Mouse (Mus musculus): ENCODE measurements at regions not wholly inside any gene's neighbourhood (a gene's known extent, or its start where the extent isn't known, plus 50 kb on each side); places are given as distances from the start of the nearest gene placed in this dataset.

DNA sequence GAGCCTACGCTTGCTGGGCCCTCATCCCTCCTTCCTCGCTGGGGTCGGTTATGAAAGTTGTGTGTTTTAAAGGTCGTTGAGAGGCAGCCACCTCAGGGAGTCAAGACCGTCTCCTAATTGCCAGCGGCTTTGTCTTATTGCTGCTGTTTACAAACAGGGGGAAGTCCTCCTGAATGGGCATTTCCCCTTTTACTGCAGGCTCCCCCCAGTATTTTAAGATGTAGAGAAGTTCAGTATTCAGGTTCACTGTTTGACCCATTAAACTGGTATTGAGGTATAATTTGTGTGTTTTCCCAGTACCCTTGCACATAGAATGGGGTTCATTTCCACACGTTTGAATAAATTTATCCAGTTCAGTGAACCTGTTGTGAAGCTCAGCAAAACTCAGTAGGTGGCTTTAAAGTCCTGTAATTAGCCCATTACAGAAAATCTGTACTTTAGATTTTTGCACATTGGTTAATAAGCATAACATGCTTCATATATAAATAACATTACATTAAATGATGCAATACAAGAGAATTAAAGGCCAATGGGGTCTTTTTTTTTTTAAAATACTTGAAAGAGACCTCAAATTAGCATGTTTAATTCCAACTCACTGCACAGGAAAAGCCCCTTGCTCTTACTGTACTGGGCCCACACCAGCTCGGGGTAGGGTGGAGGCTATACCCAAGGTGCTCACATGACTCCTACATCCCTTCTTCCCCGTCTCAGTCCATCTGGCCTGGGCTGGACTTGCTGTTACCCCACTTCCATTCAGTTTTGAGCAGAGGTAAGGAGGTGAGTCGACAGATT is 63.7 kb downstream of the Nkx2-1 start:
- no peak for DNase-seq (ENCODE audit: low read depth, low spot score)

GRCm38 (mm10) chr12:56470932-56471500 is 65.7 kb downstream of the Nkx2-1 start:
- DNase-seq (ENCODE audit: low read depth, low spot score) = no peak

GRCm38 (mm10) chr12:56459508-56460119 is 77.1 kb downstream of the Nkx2-1 start:
- no peak for DNase-seq (ENCODE audit: low read depth, low spot score)

GRCm38 (mm10) chr12:56458665-56459507 is 77.8 kb downstream of the Nkx2-1 start:
- DNase-seq (ENCODE audit: low read depth, low spot score) = peak; percentile 30

GRCm38 (mm10) chr12:56457951-56458350 is 78.8 kb downstream of the Nkx2-1 start:
- DNase-seq (ENCODE audit: low read depth, low spot score) = no peak

GRCm38 (mm10) chr12:56457356-56457755 is 79.4 kb downstream of the Nkx2-1 start:
- DNase-seq (ENCODE audit: low read depth, low spot score) = no peak

GRCm38 (mm10) chr12:56450261-56450660 is 86.4 kb downstream of the Nkx2-1 start:
- DNase-seq (ENCODE audit: low read depth, low spot score) = no peak

- no peak for DNase-seq (ENCODE audit: low read depth, low spot score)
These were observed 87.7 kb downstream of the Nkx2-1 start for GRCm38 (mm10) chr12:56448786-56449564.

GRCm38 (mm10) chr12:56441166-56441817 is 95.4 kb downstream of the Nkx2-1 start:
- no peak for DNase-seq (ENCODE audit: low read depth, low spot score)

- no peak for DNase-seq (ENCODE audit: low read depth, low spot score)
These were observed 94.6 kb upstream of the Mbip start for GRCm38 (mm10) chr12:56440068-56440847.

DNA sequence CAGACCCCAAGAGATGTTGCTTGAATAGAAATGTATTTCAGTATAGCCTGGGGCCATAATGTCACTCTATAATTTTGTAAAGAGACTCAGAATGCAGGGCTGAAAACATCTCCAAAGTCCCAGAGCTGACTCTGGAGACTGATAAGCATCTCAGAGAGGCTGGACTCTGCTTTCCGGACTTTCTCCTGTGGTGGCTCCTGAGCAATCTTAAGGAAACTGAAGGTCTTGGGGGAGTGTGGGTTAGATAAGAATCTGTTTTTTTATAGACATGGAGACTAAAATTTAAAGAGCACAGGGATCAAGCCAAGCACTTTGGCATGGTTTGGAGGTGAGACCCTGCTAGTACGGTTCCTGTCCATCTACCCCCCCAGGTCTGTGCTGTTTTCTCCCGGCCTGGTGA is 92.7 kb upstream of the Mbip start:
- DNase-seq (ENCODE audit: low read depth, low spot score) = no peak

DNA sequence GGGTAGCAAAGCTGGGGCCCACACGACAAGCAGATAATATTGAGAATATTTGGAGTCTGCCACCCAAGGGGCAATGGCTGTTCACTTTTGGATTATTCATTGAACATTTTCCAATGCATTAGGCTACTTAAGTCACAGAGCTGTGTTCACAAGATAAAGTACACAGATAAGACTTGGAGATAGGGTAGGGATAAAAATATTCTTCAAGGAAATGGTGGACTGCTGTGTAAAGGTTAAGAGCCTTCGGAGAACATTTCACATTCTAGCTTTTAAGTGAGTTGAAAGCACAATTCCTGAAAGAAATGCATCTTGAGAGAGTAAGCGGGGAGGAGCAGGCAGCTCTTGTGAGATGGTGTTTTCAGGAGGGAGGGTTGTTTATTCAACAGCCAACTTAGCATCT is 92.3 kb upstream of the Mbip start:
- no peak for DNase-seq (ENCODE audit: low read depth, low spot score)

DNA sequence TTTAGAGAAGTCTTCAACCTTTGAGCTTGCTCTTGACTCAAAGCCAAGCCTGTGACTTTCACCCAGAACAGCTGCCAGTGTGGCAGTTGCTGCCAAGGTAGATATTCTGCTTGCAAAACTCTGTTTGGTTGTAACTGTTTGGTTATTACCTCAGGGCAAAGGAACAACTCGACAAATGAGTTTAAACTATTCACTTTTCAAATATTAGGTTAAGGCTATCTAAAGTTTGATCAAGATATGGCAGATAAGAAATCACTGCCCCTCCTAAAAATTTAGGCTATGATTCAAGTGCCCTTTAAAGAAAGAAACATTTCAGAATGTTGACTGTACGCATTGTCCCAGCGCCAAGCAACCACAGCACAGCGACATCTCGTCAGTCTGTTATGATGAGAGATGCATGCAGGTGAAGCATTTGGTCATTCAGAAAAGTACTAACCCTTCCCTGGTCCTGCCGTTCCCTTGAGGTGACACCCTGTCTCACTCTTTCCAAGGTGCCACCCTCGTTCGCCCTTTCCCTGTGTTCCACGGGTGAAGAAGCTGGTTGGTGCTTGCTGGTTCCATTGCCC is 81.1 kb upstream of the Mbip start:
- DNase-seq (ENCODE audit: low read depth, low spot score) = no peak

DNA sequence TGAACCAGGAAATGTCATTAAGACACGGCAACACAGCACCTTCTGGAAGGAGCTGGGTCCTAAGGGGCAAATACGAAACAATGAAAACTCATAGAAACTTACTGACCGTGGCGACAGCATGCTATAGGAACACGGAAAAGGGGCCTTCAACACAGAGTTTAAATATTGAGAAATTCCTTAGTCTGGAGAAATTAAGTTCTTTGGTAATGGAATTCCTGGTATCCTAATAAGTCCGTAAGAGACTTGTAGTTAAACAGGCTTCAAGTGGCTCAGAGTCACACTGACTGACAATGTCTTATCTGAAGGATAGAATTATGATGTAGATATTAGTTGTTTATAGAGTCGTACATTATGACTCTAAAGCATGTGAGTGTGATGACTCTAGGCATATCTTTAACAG is 70.4 kb upstream of the Mbip start:
- DNase-seq (ENCODE audit: low read depth, low spot score) = no peak

DNA sequence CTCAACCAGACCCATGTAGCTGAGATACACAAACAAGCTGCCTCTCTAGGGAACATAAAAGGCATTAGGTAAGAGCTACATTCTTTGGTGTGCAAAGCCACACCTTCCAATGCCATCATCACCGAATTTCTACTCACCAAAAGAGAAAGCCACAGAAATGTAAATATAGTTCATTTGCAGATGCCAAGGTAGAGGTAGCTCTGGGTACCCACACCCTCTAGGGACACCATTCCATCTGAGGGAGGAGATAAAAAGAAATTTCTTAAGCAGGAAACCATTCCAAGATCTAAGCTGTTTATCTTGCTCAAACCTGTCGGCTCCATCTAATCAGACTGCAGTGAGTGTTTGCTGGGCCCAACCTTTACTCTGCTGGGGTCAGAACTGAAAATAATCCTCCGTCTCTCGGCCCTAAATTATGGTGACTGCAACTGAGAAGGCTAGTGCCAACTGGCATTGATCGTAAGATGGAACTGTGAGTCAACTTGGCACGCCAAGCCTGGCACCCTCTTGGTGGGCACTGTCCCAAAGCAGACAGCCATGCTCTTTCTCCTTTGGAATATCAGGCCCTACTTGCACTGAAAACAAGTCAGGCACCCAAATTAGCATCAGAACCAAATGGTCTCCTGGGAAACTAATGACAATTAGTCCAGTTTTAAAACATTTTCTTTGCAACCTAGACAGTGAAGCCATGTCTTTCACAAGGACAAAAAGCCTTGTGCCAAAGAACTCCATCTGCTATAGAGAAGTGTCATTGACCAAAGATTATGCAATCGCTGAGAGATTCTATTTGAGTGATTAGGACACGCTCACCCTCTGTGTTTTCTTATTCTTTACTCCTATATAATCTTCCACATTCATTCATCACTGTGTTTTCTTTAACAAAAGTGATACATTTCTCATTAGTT is 69.4 kb upstream of the Mbip start:
- peak; percentile 32 for DNase-seq (ENCODE audit: low read depth, low spot score)

GRCm38 (mm10) chr12:56405658-56406057 is 60.0 kb upstream of the Mbip start:
- no peak for DNase-seq (ENCODE audit: low read depth, low spot score)

DNA sequence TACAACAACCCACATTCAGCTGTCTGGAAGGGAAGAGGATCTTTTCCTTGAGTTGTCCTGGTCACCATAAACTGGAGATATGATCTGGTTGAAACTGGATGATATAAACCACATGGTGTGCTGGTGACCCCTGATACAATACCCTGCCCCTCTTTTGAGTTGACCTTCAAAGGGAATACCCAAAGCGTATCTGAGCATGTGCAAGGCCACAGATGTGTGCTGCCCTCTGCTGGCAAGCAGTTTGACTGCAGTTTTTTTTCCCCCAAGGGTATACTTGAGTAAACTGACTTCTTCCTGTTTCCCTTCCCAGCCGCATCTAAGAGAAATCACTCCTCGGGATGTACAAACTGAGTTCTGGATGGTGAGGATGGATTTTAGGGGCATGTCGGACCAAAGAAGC is 59.1 kb upstream of the Mbip start:
- DNase-seq (ENCODE audit: low read depth, low spot score) = no peak

DNA sequence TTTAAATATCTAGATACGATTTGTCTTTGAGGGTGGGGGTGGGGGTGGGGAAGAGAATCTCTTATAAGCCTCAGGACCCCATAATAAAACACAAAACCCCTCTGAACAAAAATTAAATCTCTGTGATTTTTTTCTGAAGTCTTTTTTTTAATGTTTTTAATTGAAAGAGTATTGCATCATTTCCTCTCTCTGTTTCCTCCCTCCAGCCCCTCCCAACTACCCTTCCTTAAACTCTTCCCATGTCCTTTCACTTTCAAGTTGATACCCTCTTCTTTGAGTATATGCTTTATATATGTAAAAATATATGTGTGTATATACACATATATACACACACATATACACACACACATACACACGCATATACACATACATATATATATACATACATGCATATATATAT is 58.6 kb upstream of the Mbip start:
- DNase-seq (ENCODE audit: low read depth, low spot score) = no peak

DNA sequence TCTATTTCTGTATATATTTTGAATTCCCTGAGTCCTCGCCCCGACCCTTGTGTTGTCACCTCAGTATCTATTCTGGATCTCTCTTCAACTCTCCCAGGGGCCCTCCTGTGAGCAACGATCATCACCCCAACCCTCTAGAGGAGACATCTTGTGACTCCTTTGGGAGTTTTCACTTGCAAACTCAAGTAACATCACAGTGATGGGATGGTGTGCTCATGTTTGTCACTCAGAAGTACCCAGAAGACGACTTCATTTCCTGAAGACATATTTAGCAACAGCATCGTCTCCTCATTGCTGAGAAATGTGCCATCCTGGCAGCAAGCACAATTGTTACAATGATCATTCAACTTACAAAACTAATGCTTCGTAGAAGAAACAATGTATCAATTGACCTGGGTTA is 57.9 kb upstream of the Mbip start:
- no peak for DNase-seq (ENCODE audit: low read depth, low spot score)
